Mouse (Mus musculus) MEL (cell line): ENCODE measurements around the gene Pum1. TPM values are rescaled to one million over a fixed set of nuclear protein-coding genes. Genes with fewer than 3 reads are reported as not detected.

ENCODE experiments used
- DNase-seq: peaks from one replicate; pipeline ENCODE4 v3.0.0; 2011; ENCODE audit warnings: low read depth, low spot score
- H3K27ac ChIP-seq: 2 replicates; pipeline ENCODE4 v1.5.1; 2012; ENCODE audit warnings: low read depth, mild to moderate bottlenecking, control low read depth, low read length, moderate library complexity; ENCODE audit not compliant: control insufficient read depth
- H3K27me3 ChIP-seq, 2 experiments: fragments of 150-350 bp in 1 of 2; sonication (generic) in 1 of 2; 2 replicates each; pipeline ENCODE4 v1.6.1; 2012; ENCODE audit warnings: low read length in 2 of 2, mild to moderate bottlenecking in 2 of 2, improper control_type of control experiment in 1 of 2, moderate library complexity in 1 of 2; ENCODE audit not compliant: insufficient read depth in 2 of 2, control insufficient read depth in 1 of 2
- H3K36me3 ChIP-seq, 2 experiments: 2 replicates each; pipeline ENCODE4 v1.6.1; 2012 to 2014; ENCODE audit warnings: low read length in 2 of 2, improper control_type of control experiment in 1 of 2, inconsistent platforms in 1 of 2, mild to moderate bottlenecking in 1 of 2; ENCODE audit not compliant: insufficient read depth in 2 of 2, control insufficient read depth in 1 of 2
- H3K4me1 ChIP-seq, 2 experiments: fragments of 150-350 bp in 1 of 2; sonication (generic) in 1 of 2; 2 replicates each; pipeline ENCODE4 v1.6.1; 2012; ENCODE audit warnings: low read length in 2 of 2, improper control_type of control experiment in 1 of 2, mild to moderate bottlenecking in 1 of 2; ENCODE audit not compliant: insufficient read depth in 2 of 2, control insufficient read depth in 1 of 2
- H3K4me3 ChIP-seq, 2 experiments: fragments of 150-350 bp in 1 of 2; sonication (generic) in 1 of 2; 2 replicates each; pipeline ENCODE4 v1.5.1; 2012; ENCODE audit warnings: low read depth in 2 of 2, low read length in 2 of 2, mild to moderate bottlenecking in 2 of 2, moderate library complexity in 2 of 2, control low read depth in 1 of 2, improper control_type of control experiment in 1 of 2; ENCODE audit not compliant: control insufficient read depth in 1 of 2, insufficient read depth in 1 of 2
- H3K79me2 ChIP-seq: 2 replicates; pipeline ENCODE4 v1.6.1; 2012; ENCODE audit warnings: mild to moderate bottlenecking, low read length, moderate library complexity; ENCODE audit not compliant: control insufficient read depth, poor library complexity, insufficient read depth
- H3K9ac ChIP-seq: 2 replicates; pipeline ENCODE4 v1.6.1; 2012; ENCODE audit warnings: low read depth, mild to moderate bottlenecking, control low read depth, low read length, moderate library complexity; ENCODE audit not compliant: control insufficient read depth, poor library complexity, severe bottlenecking
- H3K9me3 ChIP-seq: fragments of 150-350 bp; sonication (generic); replicated peaks from 2 replicates; pipeline ENCODE4 v1.6.1; 2012; ENCODE audit warnings: mild to moderate bottlenecking, low read length, improper control_type of control experiment, moderate library complexity; ENCODE audit not compliant: insufficient read depth
- CHD1 ChIP-seq: IDR thresholded peaks from 2 replicates; pipeline ENCODE4 v1.6.1; 2012; ENCODE audit warnings: low read depth, mild to moderate bottlenecking, inconsistent platforms, low read length, improper control_type of control experiment
- EP300 ChIP-seq, 2 experiments: IDR thresholded peaks; 2 replicates each; pipeline ENCODE4 v1.6.1; 2011; ENCODE audit warnings: improper control_type of control experiment in 2 of 2, low read length in 2 of 2, low read depth in 1 of 2, mild to moderate bottlenecking in 1 of 2
- GABPA ChIP-seq: IDR thresholded peaks from 2 replicates; pipeline ENCODE4 v1.6.1; 2012; ENCODE audit warnings: low read depth, mild to moderate bottlenecking, inconsistent platforms, low read length, improper control_type of control experiment, moderate library complexity
- GATA1 ChIP-seq: IDR thresholded peaks from 2 replicates; pipeline ENCODE4 v1.6.1; 2011; ENCODE audit warnings: low read depth, low read length, improper control_type of control experiment
- KAT2A ChIP-seq: conservative IDR thresholded peaks from 2 replicates; pipeline ENCODE4 v1.6.1; 2012; ENCODE audit warnings: low read depth, low read length, improper control_type of control experiment, inconsistent platforms
- MAFK ChIP-seq: IDR thresholded peaks from 2 replicates; pipeline ENCODE4 v1.6.1; 2011; ENCODE audit warnings: low read depth, mild to moderate bottlenecking, low read length, improper control_type of control experiment, borderline replicate concordance
- MAZ ChIP-seq: IDR thresholded peaks from 2 replicates; pipeline ENCODE4 v1.6.1; 2012; ENCODE audit warnings: low read depth, mild to moderate bottlenecking, inconsistent platforms, low read length, improper control_type of control experiment
- MEF2A ChIP-seq: IDR thresholded peaks from 2 replicates; pipeline ENCODE4 v1.6.1; 2014; ENCODE audit warnings: low read depth, mild to moderate bottlenecking, inconsistent platforms, low read length, improper control_type of control experiment; ENCODE audit not compliant: poor library complexity, insufficient replicate concordance, severe bottlenecking; ENCODE audit errors: extremely low read depth
- MYC ChIP-seq: IDR thresholded peaks from 2 replicates; pipeline ENCODE4 v1.6.1; 2011; ENCODE audit warnings: low read depth, mild to moderate bottlenecking, low read length, improper control_type of control experiment, moderate library complexity
- RAD21 ChIP-seq: IDR thresholded peaks from 2 replicates; pipeline ENCODE4 v1.6.1; 2011; ENCODE audit warnings: mild to moderate bottlenecking, low read depth, low read length, improper control_type of control experiment
- RCOR1 ChIP-seq: IDR thresholded peaks from 2 replicates; pipeline ENCODE4 v1.6.1; 2012; ENCODE audit warnings: low read depth, mild to moderate bottlenecking, inconsistent platforms, low read length, improper control_type of control experiment
- SIN3A ChIP-seq: IDR thresholded peaks from 2 replicates; pipeline ENCODE4 v1.6.1; 2012; ENCODE audit warnings: low read length, improper control_type of control experiment, inconsistent platforms
- SMC3 ChIP-seq: IDR thresholded peaks from 2 replicates; pipeline ENCODE4 v1.6.1; 2011; ENCODE audit warnings: low read depth, low read length, improper control_type of control experiment
- TAL1 ChIP-seq: IDR thresholded peaks from 2 replicates; pipeline ENCODE4 v1.6.1; 2012; ENCODE audit warnings: mild to moderate bottlenecking, inconsistent platforms, low read length, moderate library complexity, mixed read lengths
- USF1 ChIP-seq: IDR thresholded peaks from 2 replicates; pipeline ENCODE4 v1.6.1; 2014; ENCODE audit warnings: low read depth, mild to moderate bottlenecking, inconsistent platforms, low read length, improper control_type of control experiment, moderate library complexity
- ZC3H11A ChIP-seq: IDR thresholded peaks from 2 replicates; pipeline ENCODE4 v1.6.1; 2012; ENCODE audit warnings: low read depth, mild to moderate bottlenecking, inconsistent platforms, low read length, improper control_type of control experiment
- ZNF384 ChIP-seq: IDR thresholded peaks from 2 replicates; pipeline ENCODE4 v1.6.1; 2012; ENCODE audit warnings: low read depth, mild to moderate bottlenecking, inconsistent platforms, low read length, improper control_type of control experiment
- polyA plus RNA-seq, 2 experiments: library from polyadenylated mRNA; stranded (reverse) in 1 of 2; unstranded in 1 of 2; fragments of >175 nt in 1 of 2; fragments of >200 nt in 1 of 2; gene quantifications; 2 replicates each; pipeline versions ENCODE4 v1.2.1 to v1.2.4; 2012; ENCODE audit warnings: low replicate concordance in 2 of 2, low read depth in 1 of 2; ENCODE audit not compliant: insufficient read length in 2 of 2, insufficient read depth in 1 of 2, missing spikeins in 1 of 2
- total RNA-seq: library from RNA; depleted of rRNA; stranded (reverse); fragments of 300-350 nt; gene quantifications from 2 replicates; pipeline ENCODE4 v1.2.3, GENCODE M21; 2012

Gene Pum1
- total and polyA plus RNA-seq, 3 experiments, result 31.9 to 46.2 (median 36.1) TPM

GRCm38 (mm10) chr4:130693936-130694335 lies 30.8 kb downstream of the Pum1 start:
- peaks cover 68% of the 10 kb centered on the region for H3K79me2 ChIP-seq
- H3K4me1 ChIP-seq, result peaks cover 3 to 6% of the 10 kb centered on the region in 2 experiments
- no peak for TF ChIP-seq MYC
- TF ChIP-seq ZC3H11A, result no peak
- no peak for TF ChIP-seq SMC3
- TF ChIP-seq, all 39 proteins: peak for 0
- Histone ChIP-seq H3K4me3 (no peak overlapping the region), H3K36me3 (peaks cover 28 to 31% of the 10 kb centered on the region in 2 experiments), H3K27ac (no peak overlapping the region), H3K27me3 (no peaks in the 10 kb centered on the region), H3K9me3 (no peaks in the 10 kb centered on the region), H3K9ac (no peak overlapping the region)
- no peak for DNase-seq

DNA sequence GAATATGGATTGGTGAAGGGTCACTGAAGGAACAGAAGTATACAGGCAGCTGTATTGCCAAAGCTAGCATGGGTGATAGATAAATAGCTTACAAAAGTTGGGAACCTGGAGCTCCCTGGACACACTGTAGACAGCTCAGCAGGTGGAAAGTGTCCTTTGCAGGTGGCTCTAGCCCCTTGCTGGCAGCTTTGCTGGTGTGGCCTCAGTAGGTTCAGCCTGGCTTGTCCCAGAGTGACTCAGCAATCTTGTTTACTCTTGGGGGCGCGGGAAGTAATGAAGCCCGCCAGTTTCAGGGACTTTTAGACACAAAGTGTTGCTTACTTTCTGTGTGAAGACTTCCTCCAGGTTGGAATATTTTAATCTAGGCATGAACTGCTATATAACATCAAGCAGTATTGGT lies 31.9 kb downstream of the Pum1 start:
- Histone ChIP-seq H3K9me3 (no peaks in the 10 kb centered on the region), H3K4me3 (no peak overlapping the region), H3K9ac (no peak overlapping the region), H3K4me1 (peaks cover 3 to 8% of the 10 kb centered on the region in 2 experiments), H3K27ac (no peak overlapping the region)
- no peak for TF ChIP-seq RAD21
- TF ChIP-seq MAFK, result no peak
- TF ChIP-seq GABPA, result no peak
- no peak for TF ChIP-seq ZNF384
- TF ChIP-seq USF1, result no peak
- no peak for TF ChIP-seq MAZ
- no peak for TF ChIP-seq CHD1
- TF ChIP-seq SIN3A, result no peak
- TF ChIP-seq, all 39 proteins: peak for 0
- H3K36me3 ChIP-seq, result peaks cover 30 to 33% of the 10 kb centered on the region in 2 experiments
- H3K79me2 ChIP-seq, result peaks cover 69% of the 10 kb centered on the region
- H3K27me3 ChIP-seq, result no peaks in the 10 kb centered on the region
- no peak for DNase-seq

GRCm38 (mm10) chr4:130701061-130701460 lies 37.9 kb downstream of the Pum1 start:
- Histone ChIP-seq H3K4me1 (peaks cover 3 to 6% of the 10 kb centered on the region in 2 experiments; a peak in 3 of 4 replicates), H3K9ac (no peak overlapping the region), H3K9me3 (no peaks in the 10 kb centered on the region), H3K79me2 (peaks cover 50% of the 10 kb centered on the region), H3K27me3 (no peaks in the 10 kb centered on the region), H3K4me3 (no peak overlapping the region), H3K36me3 (peaks cover 31 to 62% of the 10 kb centered on the region in 2 experiments), H3K27ac (no peak overlapping the region)
- TF ChIP-seq MEF2A (no peak), RAD21 (no peak), SMC3 (no peak), GATA1 (no peak), EP300 (IDR thresholded peaks at IDR 0.05; ENCODE audit: low read depth in 1 of 2, low read length in 2 of 2) (no peak), KAT2A (no peak), RCOR1 (no peak), GABPA (no peak), TAL1 (no peak)
- no peak for DNase-seq
